Mouse (Mus musculus) forebrain, postnatal 0 days (tissue): ENCODE results near the gene Ssc5d. TPM values are rescaled to one million over a fixed set of nuclear protein-coding genes. Genes with fewer than 3 reads are reported as not detected.

Source experiments
- ATAC-seq: fragments of 200-750 bp; cut with Nextera tagmentation; 2 replicates; pipeline ENCODE4 v1.8.0; 2017; ENCODE audit warnings: mild to moderate bottlenecking, moderate library complexity
- DNase-seq: peaks from one replicate; pipeline ENCODE4 v3.0.0-alpha.2; 2015
- H3K27ac ChIP-seq: fragments of 300-500 bp; sonication (generic); 2 replicates; pipeline ENCODE4 v1.5.1; 2014; ENCODE audit warnings: low read depth, mild to moderate bottlenecking, antibody characterized with exemption, low read length, moderate library complexity, mixed read lengths
- H3K27me3 ChIP-seq: fragments of 300-500 bp; sonication (generic); 2 replicates; pipeline ENCODE4 v1.6.1; 2014; ENCODE audit warnings: mild to moderate bottlenecking, low read length, mixed read lengths; ENCODE audit not compliant: insufficient read depth
- H3K36me3 ChIP-seq: fragments of 300-500 bp; sonication (generic); 2 replicates; pipeline ENCODE4 v1.6.1; 2014; ENCODE audit warnings: mild to moderate bottlenecking, moderate library complexity; ENCODE audit not compliant: insufficient read depth
- H3K4me1 ChIP-seq: fragments of 300-500 bp; sonication (generic); 2 replicates; pipeline ENCODE4 v1.6.1; 2014; ENCODE audit warnings: antibody characterized with exemption; ENCODE audit not compliant: insufficient read depth
- H3K4me2 ChIP-seq: fragments of 300-500 bp; sonication (generic); 2 replicates; pipeline ENCODE4 v1.6.1; 2014; ENCODE audit warnings: low read depth, mild to moderate bottlenecking, moderate library complexity
- H3K4me3 ChIP-seq: fragments of 300-500 bp; sonication (generic); 2 replicates; pipeline ENCODE4 v1.5.1; 2014; ENCODE audit warnings: low read depth, low read length, mixed read lengths
- H3K9ac ChIP-seq: fragments of 300-500 bp; sonication (generic); 2 replicates; pipeline ENCODE4 v1.6.1; 2014; ENCODE audit warnings: mild to moderate bottlenecking
- H3K9me3 ChIP-seq: fragments of 300-500 bp; sonication (generic); 2 replicates; pipeline ENCODE4 v1.6.1; 2016; ENCODE audit warnings: low read length
- CTCF ChIP-seq: sonication (generic); IDR thresholded peaks from 2 replicates; pipeline ENCODE4 v1.5.1; 2016; ENCODE audit warnings: antibody characterized with exemption, control low read depth, low read depth
- WGBS: fragments of 180-500 bp; shearing (Covaris S2); extraction: QIAGEN DNeasy Blood & Tissue Kit; methylation state at CpG from one replicate; pipeline ENCODE4 v1.1.7; 2014; 5-methylcytosine and 5-hydroxymethylcytosine counted together
- polyA plus RNA-seq: library from polyadenylated mRNA; unstranded; fragments of >200 nt; fragmentation: Nextera tagmentation; extraction: Ambion mirVana; gene quantifications from 2 replicates; pipeline ENCODE4 v1.2.1, GENCODE M21; 2015
- total RNA-seq: library from RNA; depleted of rRNA; stranded (reverse); fragments of >200 nt; gene quantifications from 2 replicates; pipeline ENCODE4 v1.2.3, GENCODE M21; 2014

The Ssc5d gene
- total and polyA plus RNA-seq, 2 experiments from 2014 or later, result 0.51 to 1.7 TPM

DNA sequence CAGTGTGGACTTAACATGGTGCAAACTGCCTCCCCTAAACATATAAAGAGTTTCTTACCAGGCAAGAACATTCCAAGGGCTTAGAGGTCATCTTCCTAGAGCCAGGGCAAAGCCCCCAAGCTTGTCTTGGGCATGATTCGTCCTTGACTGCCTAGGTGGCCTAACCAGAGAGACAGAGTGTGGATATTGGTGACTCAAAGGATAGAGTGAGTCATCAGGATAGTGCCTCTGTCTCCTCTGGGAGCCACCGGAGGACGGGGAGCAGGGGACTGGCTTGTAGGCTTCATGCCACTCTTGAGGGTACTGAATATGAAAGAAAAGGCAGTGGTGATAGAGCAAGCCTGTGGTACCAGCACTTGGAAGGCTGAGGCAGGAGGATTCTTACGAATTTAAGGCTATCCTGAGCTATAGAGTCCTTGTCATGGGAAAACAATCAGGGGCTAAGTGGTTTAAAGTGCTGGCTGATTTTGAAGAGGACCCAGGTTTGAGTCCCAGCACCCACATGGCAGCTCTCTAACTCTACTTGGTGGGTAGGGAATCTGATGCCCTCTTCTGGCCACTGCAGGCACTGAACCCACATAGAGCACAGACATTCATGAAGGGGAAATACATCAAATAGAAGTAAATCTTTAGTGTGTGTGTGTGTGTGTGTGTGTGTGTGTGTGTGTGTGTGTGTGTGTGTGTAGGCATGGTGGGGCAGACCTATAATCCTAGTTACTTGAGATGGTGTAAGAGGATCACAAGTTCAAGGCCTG lies 8.8 kb downstream of the Ssc5d start:
- no peak for TF ChIP-seq CTCF
- no peaks in the 10 kb centered on the region for H3K9me3 ChIP-seq
- H3K9ac ChIP-seq, result no peak overlapping the region
- H3K4me2 ChIP-seq, result no peak overlapping the region
- DNase-seq (no peak), ATAC-seq (no peak)
- H3K27me3 ChIP-seq, result no peaks in the 10 kb centered on the region
- no peak overlapping the region for H3K27ac ChIP-seq
- H3K4me1 ChIP-seq, result no peaks in the 10 kb centered on the region
- no peaks in the 10 kb centered on the region for H3K36me3 ChIP-seq
- H3K4me3 ChIP-seq, result no peak overlapping the region
- WGBS, result 79% methylated on average over 4 of the region's 4 CpGs

- no peak for ATAC-seq
- Histone ChIP-seq H3K27me3 (no peaks in the 10 kb centered on the region), H3K4me3 (no peak overlapping the region), H3K4me1 (no peaks in the 10 kb centered on the region), H3K27ac (no peak overlapping the region), H3K4me2 (no peak overlapping the region), H3K9ac (no peak overlapping the region), H3K36me3 (no peaks in the 10 kb centered on the region), H3K9me3 (no peaks in the 10 kb centered on the region)
- 82% methylated on average over 10 of the region's 10 CpGs for WGBS
- no peak for TF ChIP-seq CTCF
- no peak for DNase-seq
These were observed 11.2 kb downstream of the Ssc5d start for GRCm38 (mm10) chr7:4936832-4937231.

GRCm38 (mm10) chr7:4937392-4937791 lies 11.8 kb downstream of the Ssc5d start:
- Histone ChIP-seq H3K27ac (no peak overlapping the region), H3K36me3 (no peaks in the 10 kb centered on the region), H3K4me1 (no peaks in the 10 kb centered on the region), H3K27me3 (no peaks in the 10 kb centered on the region), H3K4me2 (no peak overlapping the region), H3K9ac (no peak overlapping the region), H3K4me3 (no peak overlapping the region), H3K9me3 (no peaks in the 10 kb centered on the region)
- no peak for TF ChIP-seq CTCF
- 80% methylated on average over 10 of the region's 11 CpGs for WGBS
- ATAC-seq (no peak), DNase-seq (no peak)

DNA sequence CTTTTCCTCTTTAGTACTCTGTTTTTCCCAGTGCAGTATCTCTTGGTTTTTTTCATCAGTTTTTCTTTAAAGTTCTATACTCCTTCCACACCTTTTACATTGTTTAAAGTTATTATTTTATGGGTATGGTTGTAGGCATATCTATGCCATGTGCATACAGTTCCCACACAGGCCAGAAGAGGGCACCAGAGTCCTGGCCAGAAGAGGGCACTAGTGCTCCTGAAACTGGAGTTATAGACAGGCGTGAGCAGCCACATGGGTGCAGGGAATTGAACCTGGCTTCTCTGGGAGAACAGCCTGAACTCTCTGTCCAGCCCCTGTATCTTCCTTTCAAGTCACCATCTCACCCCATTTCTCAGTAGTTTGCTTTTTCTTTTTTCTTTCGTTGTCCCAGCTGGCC lies 12.9 kb downstream of the Ssc5d start:
- no peak overlapping the region for H3K9ac ChIP-seq
- no peaks in the 10 kb centered on the region for H3K4me1 ChIP-seq
- H3K4me3 ChIP-seq, result no peak overlapping the region
- no peak for ATAC-seq
- no peaks in the 10 kb centered on the region for H3K36me3 ChIP-seq
- no peak overlapping the region for H3K4me2 ChIP-seq
- no peaks in the 10 kb centered on the region for H3K27me3 ChIP-seq
- TF ChIP-seq CTCF, result peak; percentile 88
- H3K27ac ChIP-seq, result no peak overlapping the region
- no peaks in the 10 kb centered on the region for H3K9me3 ChIP-seq
- DNase-seq, result peak; percentile 62
- 40% methylated on average over 2 of the region's 2 CpGs for WGBS

GRCm38 (mm10) chr7:4940068-4940479 lies 14.5 kb downstream of the Ssc5d start:
- DNase-seq, result peak; percentile 85
- 20% methylated on average over 9 of the region's 9 CpGs for WGBS
- ATAC-seq, result peak; percentile 53; the same call in 1 of the 2 replicates
- Histone ChIP-seq H3K36me3 (no peaks in the 10 kb centered on the region), H3K27me3 (no peaks in the 10 kb centered on the region), H3K4me1 (no peaks in the 10 kb centered on the region), H3K9ac (no peak overlapping the region), H3K27ac (no peak overlapping the region), H3K4me2 (no peak overlapping the region), H3K4me3 (no peak overlapping the region), H3K9me3 (no peaks in the 10 kb centered on the region)
- TF ChIP-seq CTCF, result peak; percentile 85

DNA sequence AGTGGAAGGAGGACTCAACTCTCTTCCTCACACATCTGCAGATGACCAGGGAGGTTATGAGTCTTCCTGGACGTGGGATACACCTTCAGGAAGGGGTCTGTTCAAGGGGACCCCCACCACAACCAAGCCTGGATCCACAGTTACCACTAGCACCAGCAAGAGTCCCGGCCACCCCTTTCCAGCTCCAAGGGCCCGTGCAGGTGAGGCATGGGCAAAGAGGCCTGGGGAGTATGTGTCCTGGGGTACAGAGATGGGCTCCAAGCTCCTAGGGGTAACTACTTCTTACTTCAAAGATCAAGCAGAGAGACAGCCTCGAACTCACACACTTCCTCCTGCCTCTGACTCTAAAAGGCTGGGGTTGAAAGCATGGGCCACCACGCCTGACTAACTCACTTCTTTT lies 17.1 kb downstream of the Ssc5d start:
- H3K27ac ChIP-seq, result no peak overlapping the region
- H3K9ac ChIP-seq, result no peak overlapping the region
- DNase-seq (no peak), ATAC-seq (no peak)
- WGBS, result 55% methylated on average over 5 of the region's 5 CpGs
- no peak for TF ChIP-seq CTCF
- H3K4me3 ChIP-seq, result no peak overlapping the region
- no peaks in the 10 kb centered on the region for H3K36me3 ChIP-seq
- no peak overlapping the region for H3K4me2 ChIP-seq
- H3K27me3 ChIP-seq, result no peaks in the 10 kb centered on the region
- no peaks in the 10 kb centered on the region for H3K4me1 ChIP-seq
- no peaks in the 10 kb centered on the region for H3K9me3 ChIP-seq

DNA sequence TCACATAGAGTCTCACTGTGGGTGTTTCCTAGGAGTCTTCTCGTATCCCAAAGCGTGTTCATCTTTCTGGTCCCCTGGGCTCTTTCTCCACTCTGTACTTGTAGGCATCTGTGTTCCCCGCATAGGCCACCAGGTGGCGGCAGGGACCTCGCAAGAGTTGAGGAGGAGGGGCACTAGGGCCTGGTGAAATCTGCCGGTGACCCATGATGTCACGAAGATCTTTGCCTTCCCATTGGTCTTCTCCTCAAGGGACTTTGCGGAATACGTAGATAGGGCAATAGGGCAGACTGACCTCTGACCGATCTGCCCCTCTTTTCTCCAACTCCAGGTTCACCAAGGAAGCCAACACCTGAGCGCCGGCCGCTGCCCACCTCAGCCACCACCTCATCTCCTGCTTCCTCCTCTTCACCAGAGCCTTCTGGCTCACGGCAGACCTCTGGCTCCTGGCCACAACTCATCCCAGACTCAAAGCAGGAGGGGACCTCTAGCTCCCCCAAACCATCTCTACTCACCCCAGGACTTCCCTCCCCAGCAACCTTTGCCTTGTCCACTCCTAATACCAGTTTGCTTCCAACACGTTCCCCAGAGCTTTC lies 17.7 kb downstream of the Ssc5d start:
- no peaks in the 10 kb centered on the region for H3K36me3 ChIP-seq
- 15% methylated on average over 15 of the region's 15 CpGs for WGBS
- H3K27me3 ChIP-seq, result no peaks in the 10 kb centered on the region
- H3K4me2 ChIP-seq, result peak overlapping the region; percentile 46
- H3K4me3 ChIP-seq, result peak overlapping the region; percentile 29
- peak; percentile 89 for ATAC-seq
- H3K27ac ChIP-seq, result no peak overlapping the region
- H3K9me3 ChIP-seq, result no peaks in the 10 kb centered on the region
- DNase-seq, result peak; percentile 88
- H3K9ac ChIP-seq, result no peak overlapping the region
- TF ChIP-seq CTCF, result peak; percentile 92
- H3K4me1 ChIP-seq, result no peaks in the 10 kb centered on the region
